Mouse (Mus musculus) urinary bladder, postnatal 14 days (tissue): ENCODE data around the gene Epha4.

Source experiments
- DNase-seq: peaks from one replicate; pipeline ENCODE4 v3.0.0; 2021; ENCODE audit warnings: low spot score

The Epha4 gene

DNA sequence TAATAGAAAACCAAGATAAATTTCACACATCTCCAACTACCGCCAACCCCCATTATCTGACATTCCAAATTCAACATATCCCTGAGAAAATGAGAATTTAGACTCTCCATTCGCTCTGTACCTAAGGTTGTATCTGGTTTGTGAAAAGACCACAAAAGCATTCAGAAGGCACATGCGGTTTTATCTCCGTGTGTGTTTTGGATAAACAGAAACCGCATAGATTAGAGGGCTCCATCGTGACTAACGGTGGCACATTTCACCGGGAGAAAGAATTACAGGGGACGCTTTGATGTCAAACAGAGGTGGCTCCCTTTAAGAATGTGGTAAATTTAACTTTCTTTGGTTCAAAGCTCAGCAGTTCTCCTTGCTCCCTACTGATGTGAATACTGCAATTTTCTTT lies 107.5 kb downstream of the Epha4 start:
- DNase-seq = no peak

DNA sequence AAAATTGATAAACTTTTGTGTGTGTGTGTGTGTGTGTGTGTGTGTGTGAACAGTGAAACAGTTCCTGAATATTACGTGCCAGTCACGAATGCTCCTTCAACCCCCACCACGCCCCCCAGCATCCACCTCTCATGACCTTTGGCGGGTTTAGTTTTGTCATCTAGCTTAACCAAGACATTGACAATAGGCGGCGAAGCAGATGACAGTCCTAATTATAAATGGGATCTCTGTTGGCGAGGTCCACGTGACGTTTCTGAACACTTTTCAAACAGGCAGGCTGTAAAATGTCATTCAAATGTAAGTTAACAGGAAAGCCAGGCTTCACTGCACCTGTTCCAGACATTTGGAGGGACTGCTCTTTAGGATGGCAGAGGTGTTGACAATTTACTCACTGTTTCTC lies 108.3 kb downstream of the Epha4 start:
- no peak for DNase-seq

- DNase-seq = no peak
Measured at GRCm38 (mm10) chr1:77404537-77404936, 110.4 kb downstream of the Epha4 start.

- DNase-seq = no peak
Measured at GRCm38 (mm10) chr1:77402942-77403341, 111.9 kb downstream of the Epha4 start.

DNA sequence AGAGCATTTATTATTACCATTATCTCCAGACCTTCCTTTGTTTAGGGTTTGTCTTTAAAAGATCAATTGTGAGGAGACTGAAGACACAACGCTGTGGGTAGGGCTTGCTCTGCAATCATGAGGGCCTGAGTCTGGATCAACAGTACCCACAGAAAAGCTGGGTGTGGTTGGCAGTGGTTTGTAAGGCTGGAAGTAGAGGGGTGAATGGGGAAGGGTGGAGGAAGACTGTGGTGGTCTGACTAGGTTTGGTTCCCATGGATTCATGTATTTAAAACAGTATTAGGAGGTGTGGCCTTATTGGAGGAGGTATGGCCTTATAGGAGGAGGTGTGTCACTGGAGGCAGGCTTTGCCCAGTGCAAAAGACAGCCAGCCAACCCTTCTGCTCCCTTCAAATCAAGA lies 113.4 kb downstream of the Epha4 start:
- DNase-seq = no peak

DNA sequence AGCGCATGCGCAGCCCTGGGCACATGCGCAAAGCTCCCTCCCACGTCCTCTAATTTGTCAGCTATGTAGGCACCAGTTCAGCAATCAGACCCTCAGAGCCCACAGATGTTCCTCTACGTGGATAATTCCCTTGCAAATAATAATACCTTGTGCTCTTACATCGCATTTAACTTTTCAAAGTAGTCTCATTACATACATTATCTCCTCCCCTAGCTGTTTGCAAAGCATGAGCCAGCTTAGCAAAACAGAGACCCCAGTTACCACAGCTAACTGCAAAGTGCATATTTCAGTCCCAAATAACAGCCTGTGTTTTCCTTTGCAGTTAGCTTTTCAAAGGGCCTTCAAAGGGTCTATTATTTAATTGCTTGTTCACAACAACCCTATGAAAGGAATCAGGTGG lies 123.3 kb downstream of the Epha4 start:
- DNase-seq = no peak

DNA sequence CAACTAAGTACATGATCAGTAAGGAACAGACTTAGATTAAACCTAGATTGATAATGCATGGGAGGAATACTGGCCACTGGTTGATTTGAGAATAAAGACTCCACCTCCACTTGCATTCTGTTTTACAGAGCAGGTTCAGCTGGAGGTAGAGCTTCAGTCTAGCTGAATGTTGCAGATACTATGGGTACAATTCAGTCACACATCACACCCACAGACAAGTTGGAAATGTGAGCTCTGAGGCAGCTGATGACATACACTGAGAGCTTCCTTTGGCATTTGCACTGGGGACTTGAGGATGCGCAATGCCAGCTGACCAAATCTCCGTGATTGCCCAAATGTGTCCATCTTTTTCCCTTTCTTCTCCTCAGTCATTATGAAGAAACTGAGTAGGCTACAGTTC lies 125.8 kb downstream of the Epha4 start:
- DNase-seq = no peak

GRCm38 (mm10) chr1:77388556-77388955 lies 126.3 kb downstream of the Epha4 start:
- no peak for DNase-seq

- no peak for DNase-seq
Measured at GRCm38 (mm10) chr1:77385613-77386012, 129.3 kb downstream of the Epha4 start.

- no peak for DNase-seq
Measured at GRCm38 (mm10) chr1:77383466-77383865, 131.4 kb downstream of the Epha4 start.

GRCm38 (mm10) chr1:77377550-77377980 lies 137.3 kb downstream of the Epha4 start:
- no peak for DNase-seq

DNA sequence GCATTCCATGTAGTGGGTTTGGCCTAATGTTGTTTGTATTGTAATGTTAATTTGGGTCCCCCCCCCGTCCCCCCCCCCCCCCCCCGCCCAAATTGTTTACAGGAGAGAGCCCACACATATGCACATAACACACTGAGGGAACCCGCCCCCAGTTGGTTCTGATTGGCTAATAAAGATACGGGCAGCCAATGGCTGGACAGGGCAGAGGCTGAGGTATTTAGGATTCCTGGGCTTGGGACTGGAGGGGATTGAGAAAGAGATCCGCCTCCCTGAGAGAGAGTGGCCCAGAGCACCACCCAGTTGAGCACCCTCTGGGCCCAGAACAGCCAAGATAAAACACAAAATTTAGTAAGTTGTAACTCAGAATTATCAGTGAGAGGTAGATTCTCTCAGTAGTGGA lies 140.8 kb downstream of the Epha4 start:
- no peak for DNase-seq

- DNase-seq = no peak
Measured at GRCm38 (mm10) chr1:77370921-77371320, 144.0 kb downstream of the Epha4 start.

DNA sequence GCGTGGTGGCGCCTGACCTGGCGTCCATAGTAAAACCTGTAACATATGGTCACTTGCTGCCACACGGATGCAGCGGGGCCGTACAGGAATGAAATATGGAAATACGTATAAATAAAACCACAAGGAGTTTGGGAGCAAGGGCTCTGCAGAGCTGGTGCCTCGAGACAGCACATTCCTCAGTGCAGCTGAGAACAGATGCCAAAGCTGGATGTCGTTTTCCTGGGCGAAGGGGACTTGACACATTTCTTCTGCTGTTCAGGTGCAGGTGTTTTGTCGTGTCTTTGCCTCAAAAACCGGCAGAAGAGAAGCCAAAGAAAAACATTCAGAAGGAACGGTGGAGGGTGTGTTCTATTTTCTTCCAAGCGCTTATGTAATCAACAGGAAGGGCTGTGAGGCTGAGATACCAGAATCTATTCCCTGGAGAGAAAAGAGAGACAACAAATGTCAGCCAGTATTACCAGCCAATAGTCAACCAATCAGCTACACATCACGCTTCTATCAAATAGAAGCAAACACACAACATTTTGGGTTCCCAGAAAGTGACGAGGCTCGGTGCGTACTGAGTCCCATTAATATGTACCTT lies 145.5 kb downstream of the Epha4 start:
- DNase-seq = no peak

DNA sequence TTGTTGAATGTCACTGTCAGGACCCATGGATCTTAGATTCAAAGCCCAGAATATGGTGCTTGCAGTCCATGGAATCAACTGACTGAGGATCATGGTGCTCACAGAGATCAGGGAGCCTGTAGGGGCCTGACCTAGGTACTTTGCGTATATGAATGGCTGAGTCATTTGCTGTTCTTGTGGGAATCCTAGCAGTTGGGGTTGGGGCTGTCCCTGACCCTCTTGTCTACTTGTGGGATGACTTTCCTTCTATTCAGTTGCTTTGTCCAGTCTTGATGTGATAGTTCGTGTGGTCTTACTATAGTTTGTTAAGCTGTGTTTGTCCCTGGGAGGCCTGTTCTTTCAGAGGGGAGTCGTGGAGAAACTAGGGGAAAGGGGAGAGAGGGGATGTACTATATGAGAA lies 149.0 kb downstream of the Epha4 start:
- no peak for DNase-seq

DNA sequence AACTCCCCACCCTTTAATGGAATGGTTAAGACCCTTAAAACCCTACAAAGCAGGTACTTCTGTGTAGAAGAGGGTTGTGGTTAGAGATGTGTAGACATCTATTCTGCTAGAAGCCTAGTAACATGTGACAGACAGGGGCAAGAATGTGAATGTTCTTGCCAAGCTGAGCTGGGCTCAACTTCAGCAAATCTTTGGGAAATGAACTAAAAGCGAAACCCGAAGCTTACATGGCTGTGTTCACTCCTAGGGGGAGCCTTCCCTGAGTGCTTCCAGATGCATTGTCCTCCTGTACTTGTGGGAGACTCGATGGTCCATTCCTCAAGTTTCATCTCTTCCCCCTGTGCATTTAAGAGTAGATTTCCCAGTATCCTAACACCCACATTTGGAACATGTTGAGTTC lies 150.3 kb downstream of the Epha4 start:
- DNase-seq = no peak

DNA sequence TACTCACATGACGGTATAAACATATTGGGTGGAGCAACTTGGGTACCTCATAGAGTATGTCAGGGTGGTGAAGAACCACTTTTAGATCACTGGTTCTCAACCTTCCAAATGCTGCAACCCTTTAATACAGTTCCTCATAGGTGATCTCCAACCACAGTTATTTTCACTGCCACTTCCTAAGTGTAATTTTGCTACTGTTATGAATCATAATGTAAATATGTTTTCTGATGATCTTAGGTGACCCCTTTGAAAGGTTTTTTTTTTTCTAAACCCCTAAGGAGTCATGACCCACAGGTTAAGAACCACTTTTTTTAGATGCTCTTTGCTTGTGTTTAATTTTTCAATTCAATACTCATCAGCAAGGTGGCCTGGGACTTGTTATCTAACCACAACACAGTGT lies 151.0 kb downstream of the Epha4 start:
- no peak for DNase-seq

- DNase-seq = no peak
Measured at GRCm38 (mm10) chr1:77346459-77346858, 168.4 kb downstream of the Epha4 start.

GRCm38 (mm10) chr1:77343792-77344191 lies 171.1 kb downstream of the Epha4 start:
- no peak for DNase-seq

GRCm38 (mm10) chr1:77339701-77340100 lies 175.2 kb downstream of the Epha4 start:
- no peak for DNase-seq

DNA sequence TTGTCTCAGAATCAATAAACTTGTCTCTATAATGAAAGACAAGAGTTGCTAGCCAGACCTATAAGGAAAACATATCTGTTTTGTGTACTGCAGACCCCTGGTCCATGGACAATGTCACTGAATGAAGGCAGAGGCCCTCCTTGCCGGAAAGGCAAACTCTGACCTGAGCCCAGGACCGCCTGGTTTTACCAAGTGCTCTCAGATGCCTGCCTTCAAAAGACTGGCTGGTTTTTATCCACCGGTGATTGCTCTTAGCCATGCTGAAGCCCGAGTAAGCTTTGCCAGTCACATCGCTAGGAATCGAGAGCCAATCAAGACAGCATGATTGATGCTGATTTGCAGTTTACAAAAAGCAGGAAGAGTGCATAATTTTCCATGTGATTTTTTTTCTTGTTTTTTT lies 176.5 kb downstream of the Epha4 start:
- DNase-seq = no peak

- no peak for DNase-seq
Measured at GRCm38 (mm10) chr1:77336937-77337336, 178.0 kb downstream of the Epha4 start.

- no peak for DNase-seq
Measured at GRCm38 (mm10) chr1:77318597-77319127, 196.2 kb downstream of the Epha4 start.
